Mouse (Mus musculus): Measurements from ENCODE around the gene Slc16a3.

The Slc16a3 gene

GRCm38 (mm10) chr11:120945926-120946325, 2.4 kb upstream of the Slc16a3 start:
- in situ Hi-C loops (cut with MboI; ENCODE audit: unreplicated experiment in 2 of 2) = no loop called here

- in situ Hi-C loops (cut with MboI; ENCODE audit: unreplicated experiment in 2 of 2) = no loop called here
These were observed 876 bp downstream of the Slc16a3 start for GRCm38 (mm10) chr11:120948861-120949851.

GRCm38 (mm10) chr11:120949863-120950262, 1.6 kb downstream of the Slc16a3 start:
- in situ Hi-C loops (cut with MboI; ENCODE audit: unreplicated experiment in 2 of 2) = no loop called here

- in situ Hi-C loops (cut with MboI; ENCODE audit: unreplicated experiment in 2 of 2) = no loop called here
These were observed 2.3 kb downstream of the Slc16a3 start for GRCm38 (mm10) chr11:120950281-120951202.

DNA sequence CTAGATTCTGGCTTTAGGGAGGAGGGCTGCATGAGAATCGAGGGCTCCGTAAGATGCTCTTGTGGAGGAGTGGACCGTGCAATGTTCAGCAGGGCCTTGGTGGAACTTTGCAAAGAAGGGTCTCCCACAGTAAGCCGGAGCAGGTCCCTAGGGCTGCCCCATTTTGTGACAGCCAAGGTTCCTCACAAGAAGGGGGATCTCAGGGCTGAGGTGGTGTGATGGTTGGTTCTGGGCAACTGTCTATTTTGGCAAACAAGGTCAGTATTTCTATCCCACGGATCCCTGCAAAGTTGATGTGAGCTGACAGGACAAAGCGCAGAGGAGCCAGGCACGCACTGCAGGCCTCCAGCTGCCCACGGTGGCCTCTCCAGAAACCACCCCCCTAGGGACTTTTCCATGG, 3.0 kb downstream of the Slc16a3 start:
- in situ Hi-C loops (cut with MboI; ENCODE audit: unreplicated experiment in 2 of 2) = no loop called here

DNA sequence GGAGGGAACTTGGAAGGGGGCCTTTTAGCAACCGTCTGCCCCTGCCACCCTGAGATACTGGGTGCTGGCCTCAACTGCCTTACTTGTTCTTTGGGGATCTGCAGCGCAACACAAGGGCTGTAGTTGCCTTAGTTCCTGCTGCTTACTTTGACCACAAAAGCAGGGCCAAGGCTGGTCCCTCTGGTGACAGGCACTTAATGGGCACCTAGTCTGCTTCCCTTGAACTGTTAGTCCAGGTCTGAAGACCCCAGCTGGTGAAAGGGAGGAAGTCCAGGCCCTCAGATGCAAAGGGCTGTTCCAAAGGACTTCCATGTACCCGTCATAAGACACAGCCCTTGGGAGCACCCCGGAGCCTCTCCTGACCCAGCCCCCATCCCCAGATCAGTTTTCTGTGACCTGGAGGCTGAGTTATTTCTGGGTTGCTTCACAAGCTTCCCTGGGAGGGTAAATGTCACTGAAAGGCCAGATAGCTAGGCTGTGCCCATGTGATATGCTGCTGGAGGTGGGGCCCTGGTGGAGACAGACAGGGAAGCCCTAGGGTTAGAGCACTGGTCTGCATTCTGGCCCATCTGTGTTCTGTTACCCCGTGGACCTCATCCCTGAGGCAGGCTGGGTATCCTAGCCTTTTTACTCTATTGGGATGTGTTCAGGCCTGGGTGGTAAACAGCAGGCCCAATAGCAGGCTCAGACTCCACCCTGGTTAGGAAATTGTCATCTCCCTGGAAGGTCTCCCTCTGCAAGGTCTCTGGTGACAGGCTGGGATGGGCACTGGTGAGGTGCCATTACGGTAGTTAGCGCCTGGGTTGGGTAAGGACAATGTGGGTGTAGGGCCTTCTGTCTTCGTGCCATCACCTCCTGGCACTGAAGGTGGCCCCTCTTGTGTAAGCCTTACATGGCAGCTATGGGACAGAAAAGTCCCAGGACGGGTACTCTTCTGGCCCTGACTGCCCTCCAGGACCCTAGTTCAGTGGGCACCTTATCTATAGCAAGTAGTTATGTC, 3.8 kb downstream of the Slc16a3 start:
- in situ Hi-C loops (cut with MboI; ENCODE audit: unreplicated experiment in 2 of 2) = no loop called here

DNA sequence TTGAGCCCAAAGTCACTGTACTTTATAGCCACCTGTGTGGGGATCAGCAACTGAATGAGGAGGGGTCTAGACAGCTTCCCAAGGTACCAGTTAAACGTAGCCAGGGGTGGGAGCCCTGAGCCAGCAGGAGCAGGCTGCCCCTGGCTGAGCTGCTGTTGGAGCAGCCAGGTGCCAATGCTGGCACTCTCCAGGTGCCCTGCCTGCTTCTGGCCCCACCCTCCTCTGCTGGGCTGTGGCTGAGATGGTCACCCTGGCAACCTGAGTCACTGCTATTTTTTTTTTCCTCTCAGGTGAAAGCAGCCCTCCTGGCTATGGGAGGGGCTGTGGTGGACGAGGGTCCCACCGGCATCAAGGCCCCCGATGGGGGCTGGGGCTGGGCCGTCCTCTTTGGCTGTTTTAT, 6.7 kb downstream of the Slc16a3 start:
- in situ Hi-C loops (cut with MboI; ENCODE audit: unreplicated experiment in 2 of 2) = no loop called here

- in situ Hi-C loops (cut with MboI; ENCODE audit: unreplicated experiment in 2 of 2) = no loop called here
These were observed 7.4 kb downstream of the Slc16a3 start for GRCm38 (mm10) chr11:120955701-120956100.

GRCm38 (mm10) chr11:120957052-120957451, 8.8 kb downstream of the Slc16a3 start:
- in situ Hi-C loops (cut with MboI; ENCODE audit: unreplicated experiment in 2 of 2) = no loop called here

DNA sequence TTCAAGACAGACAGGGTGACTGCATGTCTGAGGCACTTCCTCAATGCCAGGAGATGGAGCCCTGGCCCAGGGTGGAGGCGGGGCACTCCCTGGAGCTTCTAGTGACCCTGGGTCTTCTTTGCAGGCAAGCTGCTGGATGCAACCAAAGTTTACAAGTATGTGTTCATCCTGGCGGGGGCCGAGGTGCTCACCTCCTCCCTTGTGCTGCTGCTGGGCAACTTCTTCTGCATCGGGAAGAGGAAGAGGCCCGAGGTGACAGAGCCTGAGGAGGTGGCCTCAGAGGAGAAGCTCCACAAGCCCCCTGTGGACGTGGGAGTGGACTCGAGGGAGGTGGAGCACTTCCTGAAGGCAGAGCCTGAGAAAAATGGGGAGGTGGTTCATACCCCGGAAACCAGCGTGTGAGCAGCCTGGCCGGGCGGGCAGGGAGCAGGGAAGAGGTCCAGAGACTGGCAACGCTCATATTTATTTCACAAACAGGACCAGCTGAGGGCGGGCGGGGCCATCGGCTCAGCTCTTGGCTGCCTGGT, 9.5 kb downstream of the Slc16a3 start:
- in situ Hi-C loops (cut with MboI; ENCODE audit: unreplicated experiment in 2 of 2) = no loop called here

GRCm38 (mm10) chr11:120959066-120959465, 10.8 kb downstream of the Slc16a3 start:
- in situ Hi-C loops (cut with MboI; ENCODE audit: unreplicated experiment in 2 of 2) = no loop called here

DNA sequence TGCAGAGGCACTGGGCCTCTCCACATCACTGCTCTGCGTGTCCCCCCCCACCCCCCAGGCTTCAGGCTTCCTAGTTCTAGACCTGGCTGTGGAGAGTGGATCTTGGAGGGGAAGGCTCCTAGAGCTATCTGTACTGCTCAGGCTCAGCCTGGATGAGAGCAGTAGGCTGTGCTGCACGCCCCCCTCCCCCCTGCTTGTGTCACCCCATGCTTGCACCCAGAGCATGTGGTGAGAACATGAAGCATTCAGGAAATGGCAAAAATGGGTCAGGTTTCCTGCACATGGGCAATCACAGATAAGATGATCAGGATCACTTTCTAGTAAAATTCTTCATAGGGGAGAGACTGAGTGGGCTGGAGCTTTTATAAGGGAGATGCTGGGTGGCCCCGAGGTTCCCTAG, 11.3 kb downstream of the Slc16a3 start:
- in situ Hi-C loops (cut with MboI; ENCODE audit: unreplicated experiment in 2 of 2) = no loop called here

DNA sequence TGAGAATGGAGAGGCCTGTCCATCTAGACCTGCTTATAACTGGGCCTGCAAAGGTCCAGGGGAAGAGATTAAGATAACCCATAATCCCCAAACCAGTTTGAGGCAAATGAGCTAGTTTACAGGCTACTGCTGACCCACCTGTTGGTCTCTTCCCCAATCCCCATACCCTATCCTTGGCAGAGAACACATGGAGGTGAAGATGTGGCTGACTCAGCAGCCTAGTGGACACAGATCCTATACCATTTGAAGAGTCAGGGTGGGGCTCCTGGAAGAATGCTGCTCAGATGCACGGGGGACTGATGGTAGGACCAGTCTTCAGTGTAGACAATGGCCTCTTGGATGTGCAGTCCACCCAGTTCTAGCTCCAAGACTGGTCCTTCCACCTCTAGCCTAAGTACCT, 12.0 kb downstream of the Slc16a3 start:
- in situ Hi-C loops (cut with MboI; ENCODE audit: unreplicated experiment in 2 of 2) = no loop called here

GRCm38 (mm10) chr11:120961594-120961993, 13.3 kb downstream of the Slc16a3 start:
- in situ Hi-C loops (cut with MboI; ENCODE audit: unreplicated experiment in 2 of 2) = no loop called here

DNA sequence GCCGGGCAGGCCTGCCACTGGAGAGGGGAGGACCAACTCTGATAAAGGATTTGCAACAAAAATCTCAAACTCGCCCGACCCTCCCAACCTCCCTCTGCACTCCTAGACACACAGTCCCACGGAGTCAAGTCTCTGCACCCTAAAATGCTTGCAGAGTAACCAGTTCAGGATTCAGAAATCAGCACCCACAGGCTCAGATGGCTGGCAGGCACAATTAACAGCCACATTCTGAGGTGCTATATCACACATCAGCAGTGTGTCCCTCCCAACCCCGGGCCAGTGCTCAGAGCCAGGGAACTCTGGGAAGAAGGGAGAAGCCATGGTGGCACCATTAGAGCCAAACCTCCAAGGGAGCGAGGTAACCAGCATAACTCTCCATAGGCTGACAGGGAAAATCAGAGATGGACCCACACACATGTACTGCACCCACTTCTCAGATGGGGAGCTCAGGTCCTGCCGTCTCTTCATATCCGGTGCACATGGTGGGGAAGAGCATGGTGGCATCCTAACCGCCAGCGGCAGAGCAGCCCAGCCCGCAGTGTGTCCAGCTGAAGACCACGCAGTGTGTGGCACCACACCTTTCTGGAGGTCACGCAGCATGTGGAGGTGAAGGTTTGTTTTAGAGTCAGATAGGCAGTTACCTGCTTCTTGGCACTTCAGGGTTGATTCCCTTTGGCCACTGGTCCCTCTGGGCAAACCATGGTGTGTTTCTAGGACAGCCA, 13.9 kb downstream of the Slc16a3 start:
- in situ Hi-C loops (cut with MboI; ENCODE audit: unreplicated experiment in 2 of 2) = no loop called here

GRCm38 (mm10) chr11:120962909-120963308, 14.6 kb downstream of the Slc16a3 start:
- in situ Hi-C loops (cut with MboI; ENCODE audit: unreplicated experiment in 2 of 2) = no loop called here

- in situ Hi-C loops (cut with MboI; ENCODE audit: unreplicated experiment in 2 of 2) = no loop called here
These were observed 16.2 kb downstream of the Slc16a3 start for GRCm38 (mm10) chr11:120964195-120965157.

DNA sequence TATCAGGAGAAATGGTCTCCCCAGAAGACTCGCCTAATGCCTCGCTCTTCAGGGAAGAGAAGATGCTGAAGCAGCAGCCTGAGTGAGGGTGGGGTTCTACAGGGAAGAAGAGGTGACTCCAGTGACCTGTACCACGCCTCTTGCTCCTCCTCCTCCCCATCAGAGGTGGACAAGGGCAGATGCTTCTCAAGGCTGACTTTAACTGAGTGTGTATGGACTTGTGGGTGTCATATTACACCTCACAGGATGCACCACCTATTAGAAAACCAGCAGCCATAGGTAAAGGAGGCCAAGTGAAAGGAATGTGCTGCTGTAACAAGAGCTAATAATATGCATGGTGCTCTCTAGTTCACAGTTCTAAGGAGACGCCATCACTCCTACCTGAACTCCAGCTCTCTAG, 17.3 kb downstream of the Slc16a3 start:
- in situ Hi-C loops (cut with MboI; ENCODE audit: unreplicated experiment in 2 of 2) = no loop called here
